Mouse (Mus musculus): ENCODE measurements at regions not wholly inside any gene's neighbourhood (a gene's known extent, or its start where the extent isn't known, plus 50 kb on each side); places are given as distances from the start of the nearest gene placed in this dataset.

DNA sequence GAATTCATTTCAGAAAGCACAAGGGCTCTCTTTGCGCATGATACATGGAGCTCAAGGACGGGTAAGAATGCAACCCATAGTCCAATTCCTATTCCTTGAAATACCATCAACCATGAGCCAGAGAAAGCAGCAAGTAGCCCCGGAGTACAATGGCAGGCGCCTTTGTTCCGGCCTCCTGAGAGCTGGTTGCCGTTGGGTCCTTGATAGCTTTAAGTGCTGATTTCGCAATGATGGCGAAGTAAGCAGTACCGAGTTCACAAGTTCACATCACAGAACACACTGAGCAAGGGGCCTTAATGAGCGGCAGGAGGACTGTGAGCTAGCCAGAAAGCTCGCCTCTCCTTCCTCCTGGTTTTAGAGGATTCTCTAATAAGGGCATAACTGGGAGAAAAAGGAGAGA is 227.3 kb downstream of the Cdca7 start:
- TF ChIP-seq GATA1 (IDR thresholded peaks at IDR 0.05; ENCODE audit: borderline replicate concordance, low read length) (no peak), FLI1 (IDR thresholded peaks at IDR 0.05; ENCODE audit: low read length) (no peak)
